Mouse (Mus musculus): ENCODE data around the gene Gm44965. TPM values are rescaled to one million over a fixed set of nuclear protein-coding genes. Genes with fewer than 3 reads are reported as not detected.
A peak's percentile ranks its signal among the peaks of the same experiment; 100 is the strongest.
"Not testable (repeated sequence)": the region's sequence is repeated elsewhere in the genome, so short reads cannot be mapped to it uniquely, and the experiment has no call there.

Gm44965 gene
- polyA plus RNA-seq, 1 experiment from 2014 or later: not detected

GRCm38 (mm10) chr6:48601271-48602079 lies 7.7 kb downstream of the Gm44965 start, which contains the start of gene Zfp775:
Gene Zfp775, plus strand, starts transcription at chr6:48602063.
- peak within 1 kb of the TSS; percentile 84 for H3K4me2 ChIP-seq
- peak; percentile 99 for ATAC-seq (ENCODE audit: insufficient number of reproducible peaks, insufficient read depth, low FRiP score, low TSS enrichment, low read depth)
- 4% methylated on average over 42 of the region's 42 CpGs for WGBS

GRCm38 (mm10) chr6:48602080-48602741 lies 8.5 kb downstream of the Gm44965 start:
- WGBS: under 1% methylated on average over 28 of the region's 28 CpGs
- peak; percentile 78 for ATAC-seq (ENCODE audit: insufficient number of reproducible peaks, insufficient read depth, low FRiP score, low TSS enrichment, low read depth)

More at GRCm38 (mm10) chr6:48601271-48602079, 7.7 kb downstream of the Gm44965 start, which contains the start of gene Zfp775:
- Histone ChIP-seq H3K4me3 (replicated peaks) (peak within 1 kb of the TSS; percentile 66), H3K27me3 (no peaks in the 10 kb centered on the region), H3K9ac (replicated peaks) (peak within 1 kb of the TSS; percentile 83), H3K4me1 (replicated peaks) (peaks cover 15% of the 10 kb centered on the region; the same call in 1 of the 2 replicates), H3K27ac (peak within 1 kb of the TSS; percentile 79), H3K36me3 (peaks cover 38% of the 10 kb centered on the region), H3K9me3 (peaks cover 20% of the 10 kb centered on the region)

GRCm38 (mm10) chr6:48608124-48608523 lies 14.4 kb downstream of the Gm44965 start:
- no peaks in the 10 kb centered on the region for H3K9me3 ChIP-seq
- no peak overlapping the region for H3K4me2 ChIP-seq
- peaks cover 3% of the 10 kb centered on the region; the same call in 1 of the 2 replicates for H3K36me3 ChIP-seq
- H3K27ac ChIP-seq: no peak overlapping the region
- no peak overlapping the region for H3K4me3 ChIP-seq (replicated peaks)
- 72% methylated on average over 2 of the region's 2 CpGs for WGBS
- no peaks in the 10 kb centered on the region for H3K4me1 ChIP-seq (replicated peaks)
- H3K27me3 ChIP-seq: no peaks in the 10 kb centered on the region
- no peak overlapping the region for H3K9ac ChIP-seq (replicated peaks)
- ATAC-seq (ENCODE audit: insufficient number of reproducible peaks, insufficient read depth, low FRiP score, low TSS enrichment, low read depth): no peak

More at GRCm38 (mm10) chr6:48602080-48602741, 8.5 kb downstream of the Gm44965 start:
- H3K4me1 ChIP-seq (replicated peaks): peaks cover 15% of the 10 kb centered on the region; the same call in 1 of the 2 replicates
- no peaks in the 10 kb centered on the region for H3K27me3 ChIP-seq
- H3K9me3 ChIP-seq: peaks cover 13% of the 10 kb centered on the region
- peak overlapping the region; percentile 79 for H3K27ac ChIP-seq
- H3K36me3 ChIP-seq: peaks cover 31% of the 10 kb centered on the region
- H3K4me2 ChIP-seq: peak overlapping the region; percentile 84
- peak overlapping the region; percentile 66 for H3K4me3 ChIP-seq (replicated peaks)
- peak overlapping the region; percentile 83 for H3K9ac ChIP-seq (replicated peaks)

GRCm38 (mm10) chr6:48609512-48609911 lies 15.8 kb downstream of the Gm44965 start:
- WGBS: 73% methylated on average over 7 of the region's 7 CpGs
- ATAC-seq (ENCODE audit: insufficient number of reproducible peaks, insufficient read depth, low FRiP score, low TSS enrichment, low read depth): no peak
- no peak overlapping the region for H3K4me2 ChIP-seq

GRCm38 (mm10) chr6:48610657-48611056 lies 16.9 kb downstream of the Gm44965 start:
- ATAC-seq (ENCODE audit: insufficient number of reproducible peaks, insufficient read depth, low FRiP score, low TSS enrichment, low read depth): no peak
- H3K4me1 ChIP-seq (replicated peaks): no peaks in the 10 kb centered on the region
- WGBS: 87% methylated on average over 3 of the region's 3 CpGs

More at GRCm38 (mm10) chr6:48609512-48609911, 15.8 kb downstream of the Gm44965 start:
- peaks cover 17% of the 10 kb centered on the region for H3K36me3 ChIP-seq
- no peaks in the 10 kb centered on the region for H3K9me3 ChIP-seq
- H3K4me3 ChIP-seq (replicated peaks): no peak overlapping the region
- no peak overlapping the region for H3K27ac ChIP-seq
- H3K27me3 ChIP-seq: no peaks in the 10 kb centered on the region
- H3K4me1 ChIP-seq (replicated peaks): no peaks in the 10 kb centered on the region
- no peak overlapping the region for H3K9ac ChIP-seq (replicated peaks)

GRCm38 (mm10) chr6:48613464-48613863 lies 19.7 kb downstream of the Gm44965 start:
- ATAC-seq (ENCODE audit: insufficient number of reproducible peaks, insufficient read depth, low FRiP score, low TSS enrichment, low read depth): no peak
- peaks cover 33% of the 10 kb centered on the region for H3K36me3 ChIP-seq

More at GRCm38 (mm10) chr6:48610657-48611056, 16.9 kb downstream of the Gm44965 start:
- Histone ChIP-seq H3K27me3 (no peaks in the 10 kb centered on the region), H3K9ac (replicated peaks) (no peak overlapping the region), H3K9me3 (no peaks in the 10 kb centered on the region), H3K27ac (no peak overlapping the region), H3K4me2 (no peak overlapping the region), H3K36me3 (peaks cover 26% of the 10 kb centered on the region), H3K4me3 (replicated peaks) (no peak overlapping the region)

GRCm38 (mm10) chr6:48614756-48615155 lies 21.0 kb downstream of the Gm44965 start:
- 90% methylated on average over 5 of the region's 5 CpGs for WGBS

More at GRCm38 (mm10) chr6:48613464-48613863, 19.7 kb downstream of the Gm44965 start:
- H3K4me1 ChIP-seq (replicated peaks): no peaks in the 10 kb centered on the region
- no peak overlapping the region for H3K4me3 ChIP-seq (replicated peaks)
- H3K9me3 ChIP-seq: no peaks in the 10 kb centered on the region
- WGBS: 79% methylated on average over 4 of the region's 4 CpGs
- no peak overlapping the region for H3K27ac ChIP-seq
- no peak overlapping the region for H3K9ac ChIP-seq (replicated peaks)
- H3K4me2 ChIP-seq: no peak overlapping the region
- no peaks in the 10 kb centered on the region for H3K27me3 ChIP-seq

GRCm38 (mm10) chr6:48620031-48620430 lies 26.3 kb downstream of the Gm44965 start:
- H3K4me1 ChIP-seq (replicated peaks): no peaks in the 10 kb centered on the region
- H3K9ac ChIP-seq (replicated peaks): no peak overlapping the region
- no peak for ATAC-seq (ENCODE audit: insufficient number of reproducible peaks, insufficient read depth, low FRiP score, low TSS enrichment, low read depth)
- no peaks in the 10 kb centered on the region for H3K9me3 ChIP-seq
- peaks cover 42% of the 10 kb centered on the region for H3K36me3 ChIP-seq
- H3K27ac ChIP-seq: no peak overlapping the region
- no peak overlapping the region for H3K4me3 ChIP-seq (replicated peaks)
- 93% methylated on average over 30 of the region's 30 CpGs for WGBS
- H3K4me2 ChIP-seq: no peak overlapping the region
- H3K27me3 ChIP-seq: peaks cover 2% of the 10 kb centered on the region; the same call in 1 of the 2 replicates

More at GRCm38 (mm10) chr6:48614756-48615155, 21.0 kb downstream of the Gm44965 start:
- Histone ChIP-seq H3K27ac (no peak overlapping the region), H3K36me3 (peaks cover 42% of the 10 kb centered on the region), H3K4me3 (replicated peaks) (no peak overlapping the region), H3K9me3 (no peaks in the 10 kb centered on the region), H3K4me2 (no peak overlapping the region), H3K4me1 (replicated peaks) (no peaks in the 10 kb centered on the region), H3K9ac (replicated peaks) (no peak overlapping the region), H3K27me3 (no peaks in the 10 kb centered on the region)
- no peak for ATAC-seq (ENCODE audit: insufficient number of reproducible peaks, insufficient read depth, low FRiP score, low TSS enrichment, low read depth)

GRCm38 (mm10) chr6:48622186-48622843 lies 28.6 kb downstream of the Gm44965 start:
- H3K9me3 ChIP-seq; H3K4me3 ChIP-seq (replicated peaks); H3K27ac ChIP-seq; ATAC-seq (ENCODE audit: insufficient number of reproducible peaks, insufficient read depth, low FRiP score, low TSS enrichment, low read depth); H3K4me2 ChIP-seq; H3K9ac ChIP-seq (replicated peaks): not testable (repeated sequence)
- H3K27me3 ChIP-seq: peaks cover 23% of the 10 kb centered on the region
- 87% methylated on average over 8 of the region's 8 CpGs for WGBS
- H3K4me1 ChIP-seq (replicated peaks): peaks cover 10% of the 10 kb centered on the region; the same call in 1 of the 2 replicates
- peaks cover 34% of the 10 kb centered on the region for H3K36me3 ChIP-seq

GRCm38 (mm10) chr6:48623460-48623859 lies 29.7 kb downstream of the Gm44965 start:
- 22% methylated on average over 1 of the region's 1 CpGs for WGBS
- Histone ChIP-seq H3K27me3 (peaks cover 34% of the 10 kb centered on the region), H3K4me1 (replicated peaks) (peaks cover 13% of the 10 kb centered on the region; the same call in 1 of the 2 replicates), H3K27ac (no peak overlapping the region), H3K9me3 (no peaks in the 10 kb centered on the region), H3K36me3 (peaks cover 31% of the 10 kb centered on the region), H3K4me2 (no peak overlapping the region), H3K4me3 (replicated peaks) (no peak overlapping the region), H3K9ac (replicated peaks) (no peak overlapping the region)
- ATAC-seq (ENCODE audit: insufficient number of reproducible peaks, insufficient read depth, low FRiP score, low TSS enrichment, low read depth): no peak

Data from limb, embryonic 12.5 days (tissue).